Mouse (Mus musculus): Measurements from ENCODE around the gene Glra3. TPM values are rescaled to one million over a fixed set of nuclear protein-coding genes. Genes with fewer than 3 reads are reported as not detected.

The Glra3 gene
- total RNA-seq (2023) = not detected

DNA sequence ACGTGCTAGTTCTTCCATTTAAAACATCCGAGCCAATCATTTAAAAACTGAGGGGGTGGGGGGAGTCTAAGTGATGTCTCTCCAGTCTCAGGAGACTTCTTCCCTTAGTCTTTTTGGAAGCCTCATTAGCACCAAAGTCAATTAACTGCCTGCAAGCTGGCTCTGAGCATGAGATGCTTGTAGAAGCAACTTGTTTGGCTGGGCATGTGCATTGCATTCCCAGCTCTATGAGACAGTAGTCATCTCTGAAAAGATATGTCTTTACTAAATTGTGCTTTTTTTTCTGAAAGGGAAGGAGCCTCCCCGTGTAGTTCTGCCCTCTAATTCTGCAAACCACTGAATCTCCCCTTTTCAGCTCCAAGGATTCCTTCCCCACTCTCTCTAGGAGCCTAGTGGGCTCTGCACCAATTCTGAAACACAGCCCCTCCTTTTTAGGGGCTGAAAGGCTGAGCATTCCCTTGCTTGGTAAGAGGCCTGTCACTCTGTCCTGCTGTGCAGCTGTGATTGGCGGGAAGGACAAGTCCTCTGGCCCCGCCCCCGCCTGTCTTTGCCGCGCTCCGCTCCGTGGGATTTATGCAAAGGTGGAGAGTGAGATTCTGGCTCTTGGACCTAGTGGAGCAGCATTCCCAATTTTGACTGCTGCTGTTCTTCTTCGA, at the start of gene Glra3:
TSS of gene Glra3 (plus strand) at position 591 of the 656 bp plus-strand sequence.

DNA sequence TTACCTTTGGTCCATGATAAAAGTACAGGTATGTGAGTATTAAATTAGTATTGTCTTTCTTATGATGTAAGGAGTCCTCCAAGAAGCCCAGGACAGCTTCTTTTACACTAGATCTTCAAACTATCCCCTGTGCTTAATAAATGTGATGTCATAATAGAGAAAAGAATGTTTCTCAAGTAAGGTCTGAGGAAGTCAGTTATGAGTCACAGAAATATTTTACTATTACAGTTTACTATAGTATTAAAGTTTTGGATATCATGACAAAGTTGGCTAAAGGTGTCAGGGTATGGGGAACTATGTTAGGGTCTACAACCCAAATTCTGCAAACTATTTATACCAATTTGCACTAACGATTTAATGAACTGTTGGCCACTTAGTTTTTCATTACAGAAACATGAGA, 33.4 kb upstream of the Glra3 start, which contains the start of gene Adam29:
TSS of gene Adam29 (minus strand) at position 101 of the 400 bp plus-strand sequence.

Other genes starting within 250 kb of the Glra3 start
- gene Adam29, start 33.5 kb upstream of the Glra3 start, total RNA-seq (2023) = not detected